Mouse (Mus musculus): Measurements from ENCODE around the gene Setd1b. TPM values are rescaled to one million over a fixed set of nuclear protein-coding genes. Genes with fewer than 3 reads are reported as not detected.
"Not testable (repeated sequence)": the region's sequence is repeated elsewhere in the genome, so short reads cannot be mapped to it uniquely, and the experiment has no call there.

Gene Setd1b
- polyA plus RNA-seq, 1 experiment from 2014 or later: 11.5 TPM

- no peaks in the 10 kb centered on the region for H3K9me3 ChIP-seq
- H3K4me1 ChIP-seq (replicated peaks): no peaks in the 10 kb centered on the region
- 90% methylated on average over 7 of the region's 7 CpGs for WGBS
- H3K36me3 ChIP-seq: no peaks in the 10 kb centered on the region
- H3K9ac ChIP-seq: no peak overlapping the region
- no peak overlapping the region for H3K27ac ChIP-seq (replicated peaks)
- no peak overlapping the region for H3K4me2 ChIP-seq
- H3K4me3 ChIP-seq: no peak overlapping the region
- ATAC-seq (ENCODE audit: low read depth): no peak
- no peaks in the 10 kb centered on the region for H3K27me3 ChIP-seq
These were observed 59.5 kb downstream of the Setd1b start for GRCm38 (mm10) chr5:123201523-123201892.

GRCm38 (mm10) chr5:123201987-123202386 lies 60.0 kb downstream of the Setd1b start:
- no peaks in the 10 kb centered on the region for H3K27me3 ChIP-seq
- no peak overlapping the region for H3K4me3 ChIP-seq
- no peak overlapping the region for H3K4me2 ChIP-seq
- H3K4me1 ChIP-seq (replicated peaks): no peaks in the 10 kb centered on the region
- H3K27ac ChIP-seq (replicated peaks): no peak overlapping the region
- ATAC-seq (ENCODE audit: low read depth): no peak
- H3K36me3 ChIP-seq: no peaks in the 10 kb centered on the region
- 83% methylated on average over 5 of the region's 5 CpGs for WGBS
- no peaks in the 10 kb centered on the region for H3K9me3 ChIP-seq
- H3K9ac ChIP-seq: no peak overlapping the region

- H3K27ac ChIP-seq (replicated peaks); H3K4me3 ChIP-seq; H3K9me3 ChIP-seq; H3K27me3 ChIP-seq; H3K9ac ChIP-seq; H3K36me3 ChIP-seq; H3K4me2 ChIP-seq; H3K4me1 ChIP-seq (replicated peaks); ATAC-seq (ENCODE audit: low read depth): not testable (repeated sequence)
- 43% methylated on average over 4 of the region's 4 CpGs for WGBS
These were observed 60.8 kb downstream of the Setd1b start for GRCm38 (mm10) chr5:123202771-123203170.

GRCm38 (mm10) chr5:123203591-123203990 lies 61.6 kb downstream of the Setd1b start:
- not testable (repeated sequence) for H3K36me3 ChIP-seq; ATAC-seq (ENCODE audit: low read depth); H3K27me3 ChIP-seq; H3K27ac ChIP-seq (replicated peaks); H3K9ac ChIP-seq; H3K9me3 ChIP-seq; H3K4me1 ChIP-seq (replicated peaks); H3K4me3 ChIP-seq; H3K4me2 ChIP-seq
- 86% methylated on average over 7 of the region's 7 CpGs for WGBS

Other genes starting within 250 kb of the Setd1b start
- gene Kdm2b, start 152.4 kb upstream of the Setd1b start, polyA plus RNA-seq (2015; fragmentation: Nextera tagmentation; extraction: Ambion mirVana): 91.7 and 95.0 TPM in 2 replicates
- gene Orai1, start 127.1 kb upstream of the Setd1b start, polyA plus RNA-seq (2015; fragmentation: Nextera tagmentation; extraction: Ambion mirVana): 12.9 and 13.1 TPM in 2 replicates
- 0.67 and 1.0 TPM in 2 replicates for gene Morn3, start 95.2 kb upstream of the Setd1b start, polyA plus RNA-seq (2015; fragmentation: Nextera tagmentation; extraction: Ambion mirVana)
- gene Tmem120b, start 73.8 kb upstream of the Setd1b start, polyA plus RNA-seq (2015; fragmentation: Nextera tagmentation; extraction: Ambion mirVana): 18.2 and 20.5 TPM in 2 replicates
- gene Rhof, start 9.5 kb upstream of the Setd1b start, polyA plus RNA-seq (2015; fragmentation: Nextera tagmentation; extraction: Ambion mirVana): 4.2 and 4.4 TPM in 2 replicates
- gene Psmd9, start 27.2 kb downstream of the Setd1b start, polyA plus RNA-seq (2015; fragmentation: Nextera tagmentation; extraction: Ambion mirVana): 66.9 and 67.9 TPM in 2 replicates
- not detected in 2 replicates for gene Hpd, start 40.5 kb downstream of the Setd1b start, polyA plus RNA-seq (2015; fragmentation: Nextera tagmentation; extraction: Ambion mirVana)
- 1.8 and 2.4 TPM in 2 replicates for gene Wdr66, start 109.9 kb downstream of the Setd1b start, polyA plus RNA-seq (2015; fragmentation: Nextera tagmentation; extraction: Ambion mirVana)
- gene Bcl7a, start 201.6 kb downstream of the Setd1b start, polyA plus RNA-seq (2015; fragmentation: Nextera tagmentation; extraction: Ambion mirVana): 47.4 and 52.6 TPM in 2 replicates

All from neural tube, embryonic 13.5 days (tissue).